Mouse (Mus musculus) intestine, embryonic 16.5 days (tissue): ENCODE measurements around the gene Mapt. TPM values are rescaled to one million over a fixed set of nuclear protein-coding genes. Genes with fewer than 3 reads are reported as not detected.

Experiments used
- ATAC-seq: fragments of 200-750 bp; cut with Nextera tagmentation; 2 replicates; pipeline ENCODE4 v1.8.0; 2017; ENCODE audit warnings: moderate TSS enrichment, moderate library complexity
- H3K27ac ChIP-seq: fragments of 300-500 bp; sonication (generic); 2 replicates; pipeline ENCODE4 v1.5.1; 2014; ENCODE audit warnings: mild to moderate bottlenecking, low read length
- H3K27me3 ChIP-seq: fragments of 300-500 bp; sonication (generic); replicated peaks from 2 replicates; pipeline ENCODE4 v1.6.1; 2014; ENCODE audit warnings: low read length, control low read depth, mixed read lengths; ENCODE audit not compliant: control insufficient read depth, insufficient read depth
- H3K36me3 ChIP-seq: fragments of 300-500 bp; sonication (generic); 2 replicates; pipeline ENCODE4 v1.6.1; 2014; ENCODE audit warnings: low read length, control low read depth; ENCODE audit not compliant: control insufficient read depth, insufficient read depth
- H3K4me1 ChIP-seq: fragments of 300-500 bp; sonication (generic); 2 replicates; pipeline ENCODE4 v1.6.1; 2014; ENCODE audit warnings: low read length, control low read depth, mixed read lengths; ENCODE audit not compliant: control insufficient read depth, insufficient read depth
- H3K4me2 ChIP-seq: fragments of 300-500 bp; sonication (generic); 2 replicates; pipeline ENCODE4 v1.6.1; 2014; ENCODE audit warnings: low read depth, low read length, control low read depth
- H3K4me3 ChIP-seq: fragments of 300-500 bp; sonication (generic); 2 replicates; pipeline ENCODE4 v1.5.1; 2014; ENCODE audit warnings: mild to moderate bottlenecking, low read length
- H3K9ac ChIP-seq: fragments of 300-500 bp; sonication (generic); 2 replicates; pipeline ENCODE4 v1.6.1; 2014; ENCODE audit warnings: low read depth, low read length
- H3K9me3 ChIP-seq: fragments of 300-500 bp; sonication (generic); 2 replicates; pipeline ENCODE4 v1.6.1; 2016; ENCODE audit warnings: low read length, control low read depth; ENCODE audit not compliant: control insufficient read depth
- WGBS: fragments of 180-500 bp; shearing (Covaris S2); extraction: QIAGEN DNeasy Blood & Tissue Kit; methylation state at CpG from one replicate; pipeline ENCODE4 v1.1.7; 2014; 5-methylcytosine and 5-hydroxymethylcytosine counted together
- polyA plus RNA-seq: library from polyadenylated mRNA; unstranded; fragments of >200 nt; fragmentation: Nextera tagmentation; extraction: Ambion mirVana; gene quantifications from 2 replicates; pipeline ENCODE4 v1.2.1, GENCODE M21; 2015

Gene Mapt
- polyA plus RNA-seq, 1 experiment from 2014 or later = 15.8 TPM

GRCm38 (mm10) chr11:104279049-104279448 lies 47.9 kb downstream of the Mapt start:
- no peak overlapping the region for H3K4me2 ChIP-seq
- no peak overlapping the region for H3K4me3 ChIP-seq
- no peak overlapping the region for H3K27ac ChIP-seq
- 66% methylated on average over 4 of the region's 4 CpGs for WGBS
- no peak overlapping the region for H3K9ac ChIP-seq
- ATAC-seq = 0 out of 2 replicates have a peak, but pooled peaks have one; percentile 9
- no peaks in the 10 kb centered on the region for H3K36me3 ChIP-seq
- peaks cover 4% of the 10 kb centered on the region; the same call in 1 of the 2 replicates for H3K4me1 ChIP-seq
- no peaks in the 10 kb centered on the region for H3K9me3 ChIP-seq
- H3K27me3 ChIP-seq = no peaks in the 10 kb centered on the region

- H3K36me3 ChIP-seq = no peaks in the 10 kb centered on the region
- 42% methylated on average over 3 of the region's 3 CpGs for WGBS
- no peak overlapping the region for H3K4me3 ChIP-seq
- no peak overlapping the region for H3K9ac ChIP-seq
- H3K4me2 ChIP-seq = no peak overlapping the region
- peak; percentile 60; the same call in 1 of the 2 replicates for ATAC-seq
- no peaks in the 10 kb centered on the region for H3K9me3 ChIP-seq
- H3K4me1 ChIP-seq = peaks cover 4% of the 10 kb centered on the region; the same call in 1 of the 2 replicates
- H3K27ac ChIP-seq = no peak overlapping the region
- H3K27me3 ChIP-seq = no peaks in the 10 kb centered on the region
Measured at GRCm38 (mm10) chr11:104279538-104279937, 48.3 kb downstream of the Mapt start.

GRCm38 (mm10) chr11:104281501-104281900 lies 50.3 kb downstream of the Mapt start:
- no peak overlapping the region for H3K27ac ChIP-seq
- no peak overlapping the region for H3K9ac ChIP-seq
- H3K27me3 ChIP-seq = no peaks in the 10 kb centered on the region
- 80% methylated on average over 5 of the region's 5 CpGs for WGBS
- H3K4me1 ChIP-seq = peaks cover 4% of the 10 kb centered on the region; the same call in 1 of the 2 replicates
- H3K9me3 ChIP-seq = no peaks in the 10 kb centered on the region
- no peak overlapping the region for H3K4me2 ChIP-seq
- no peak for ATAC-seq
- H3K36me3 ChIP-seq = no peaks in the 10 kb centered on the region
- no peak overlapping the region for H3K4me3 ChIP-seq

- H3K27me3 ChIP-seq = no peaks in the 10 kb centered on the region
- WGBS = 94% methylated on average over 18 of the region's 18 CpGs
- no peak for ATAC-seq
- H3K4me1 ChIP-seq = peaks cover 9% of the 10 kb centered on the region
- H3K9me3 ChIP-seq = no peaks in the 10 kb centered on the region
- no peak overlapping the region for H3K4me3 ChIP-seq
- H3K9ac ChIP-seq = no peak overlapping the region
- no peak overlapping the region for H3K27ac ChIP-seq
- no peaks in the 10 kb centered on the region for H3K36me3 ChIP-seq
- H3K4me2 ChIP-seq = no peak overlapping the region
Measured at GRCm38 (mm10) chr11:104287113-104287512, 55.9 kb downstream of the Mapt start.

- Histone ChIP-seq H3K4me1 (peaks cover 14% of the 10 kb centered on the region), H3K9me3 (no peaks in the 10 kb centered on the region), H3K9ac (no peak overlapping the region), H3K4me2 (no peak overlapping the region), H3K27ac (peak overlapping the region; percentile 85), H3K36me3 (no peaks in the 10 kb centered on the region), H3K4me3 (no peak overlapping the region), H3K27me3 (no peaks in the 10 kb centered on the region)
- peak; percentile 12; the same call in 1 of the 2 replicates for ATAC-seq
- 43% methylated on average over 6 of the region's 6 CpGs for WGBS
Measured at GRCm38 (mm10) chr11:104288835-104289198, 57.6 kb downstream of the Mapt start.

- ATAC-seq = peak; percentile 71
- Histone ChIP-seq H3K4me1 (peaks cover 14% of the 10 kb centered on the region), H3K27me3 (no peaks in the 10 kb centered on the region), H3K27ac (peak overlapping the region; percentile 86), H3K36me3 (no peaks in the 10 kb centered on the region), H3K4me2 (peak overlapping the region; percentile 39), H3K4me3 (no peak overlapping the region), H3K9me3 (no peaks in the 10 kb centered on the region), H3K9ac (peak overlapping the region; percentile 55)
- 17% methylated on average over 13 of the region's 13 CpGs for WGBS
Measured at GRCm38 (mm10) chr11:104289199-104290031, 58.2 kb downstream of the Mapt start.

- ATAC-seq = peak; percentile 65
Measured at GRCm38 (mm10) chr11:104292443-104293220, 61.4 kb downstream of the Mapt start.

GRCm38 (mm10) chr11:104293241-104293640 lies 62.1 kb downstream of the Mapt start:
- H3K9ac ChIP-seq = no peak overlapping the region
- H3K4me3 ChIP-seq = no peak overlapping the region
- H3K9me3 ChIP-seq = no peaks in the 10 kb centered on the region
- no peaks in the 10 kb centered on the region for H3K36me3 ChIP-seq
- H3K27ac ChIP-seq = peak overlapping the region; percentile 86
- H3K27me3 ChIP-seq = no peaks in the 10 kb centered on the region
- no peak overlapping the region; the same call in 1 of the 2 replicates for H3K4me2 ChIP-seq
- peaks cover 20% of the 10 kb centered on the region for H3K4me1 ChIP-seq
- WGBS = 52% methylated on average over 9 of the region's 9 CpGs
- peak; percentile 91 for ATAC-seq

More at GRCm38 (mm10) chr11:104292443-104293220, 61.4 kb downstream of the Mapt start:
- Histone ChIP-seq H3K9me3 (no peaks in the 10 kb centered on the region), H3K9ac (no peak overlapping the region), H3K4me2 (peak overlapping the region; percentile 21; the same call in 1 of the 2 replicates), H3K36me3 (no peaks in the 10 kb centered on the region), H3K4me1 (peaks cover 20% of the 10 kb centered on the region), H3K4me3 (no peak overlapping the region), H3K27ac (peak overlapping the region; percentile 86), H3K27me3 (no peaks in the 10 kb centered on the region)
- WGBS = 83% methylated on average over 7 of the region's 7 CpGs

GRCm38 (mm10) chr11:104295145-104295544 lies 64.0 kb downstream of the Mapt start:
- no peak for ATAC-seq
- WGBS = 59% methylated on average over 5 of the region's 5 CpGs
- H3K9ac ChIP-seq = no peak overlapping the region
- H3K4me1 ChIP-seq = peaks cover 13% of the 10 kb centered on the region
- no peak overlapping the region for H3K4me3 ChIP-seq
- H3K4me2 ChIP-seq = no peak overlapping the region
- H3K36me3 ChIP-seq = no peaks in the 10 kb centered on the region
- H3K27ac ChIP-seq = no peak overlapping the region
- no peaks in the 10 kb centered on the region for H3K9me3 ChIP-seq
- H3K27me3 ChIP-seq = no peaks in the 10 kb centered on the region
